Comparison of ENCODE assay signal across 10 mouse cellular contexts in genomic region chr2:160413055-160413454, GRCm38 (mm10). TPM values are rescaled to one million over a fixed set of nuclear protein-coding genes. Genes with fewer than 3 reads are reported as not detected.
DNase-seq lines count a peak whose midpoint lies in the region; ATAC-seq lines count a peak whose summit lies in the region.
"Had no signal": no experiment of that assay in that cellular context is flagged by ENCODE, and none has a peak within 500 bp of the region (broad histone marks: within the 10 kb centered on the region; RNA-seq: fewer than 3 reads in every experiment).

No protein-coding gene starts in this region.

- H3K9me3 ChIP-seq in midbrain, embryonic 14.5 days (ENCODE audit: control insufficient read depth, low read length) = no peaks in the 10 kb centered on the region

- H3K36me3 ChIP-seq in midbrain, embryonic 14.5 days (ENCODE audit: control insufficient read depth, insufficient read depth, low read length) = no peaks in the 10 kb centered on the region
- H3K36me3 ChIP-seq: heart, embryonic 13.5 days; limb, embryonic 12.5 days had no signal

- H3K9ac ChIP-seq in midbrain, embryonic 14.5 days (replicated peaks; ENCODE audit: low read length) = no peak overlapping the region
- H3K9ac ChIP-seq: heart, embryonic 13.5 days; limb, embryonic 12.5 days had no signal

- H3K4me2 ChIP-seq in midbrain, embryonic 14.5 days (ENCODE audit: low read length) = no peak overlapping the region
- H3K4me2 ChIP-seq: heart, embryonic 13.5 days; limb, embryonic 12.5 days had no signal

- no peaks in the 10 kb centered on the region for H3K27me3 ChIP-seq in midbrain, embryonic 14.5 days (ENCODE audit: control insufficient read depth, insufficient read depth, low read length)
- H3K27me3 ChIP-seq: heart, embryonic 13.5 days; limb, embryonic 12.5 days had no signal

- intact Hi-C loops in left cerebral cortex, postnatal 4 days (cut with DNase I) = loop anchor here (10.0 kb wide), 1 partner anchor 162 kb away; no protein-coding TSS in a partner anchor
- intact Hi-C loops in left cerebral cortex, postnatal 25 days (cut with DNase I) = no loop called here

- H3K4me3 ChIP-seq in midbrain, embryonic 14.5 days (replicated peaks; ENCODE audit: low read depth, low read length) = no peak overlapping the region
- H3K4me3 ChIP-seq: heart, embryonic 13.5 days; limb, embryonic 12.5 days had no signal

- ATAC-seq in midbrain, embryonic 14.5 days (ENCODE audit: low FRiP score, low TSS enrichment) = no peak

- WGBS in midbrain, embryonic 14.5 days = 58% methylated on average over 12 of the region's 12 CpGs

- no peak overlapping the region for H3K27ac ChIP-seq in midbrain, embryonic 14.5 days (replicated peaks; ENCODE audit: low read depth, low read length)
- H3K27ac ChIP-seq: heart, embryonic 13.5 days; limb, embryonic 12.5 days had no signal

- peak; percentile 63 for DNase-seq in embryo, embryonic 10 days (ENCODE audit: low spot score)
- no peak for DNase-seq in embryo, embryonic 9.5 days (ENCODE audit: extremely low spot score)
- DNase-seq in left cerebral cortex, postnatal 4 days = peak; percentile 49
- no peak for DNase-seq in left cerebral cortex, postnatal 25 days (ENCODE audit: low spot score in 2 of 2)
- DNase-seq in embryo, embryonic 10.5 days (ENCODE audit: low spot score) = peak; percentile 52
- DNase-seq in midbrain, embryonic 14.5 days = peak; percentile 47
- DNase-seq in urinary bladder, postnatal 25 days (ENCODE audit: low spot score) = no peak
- no peak for DNase-seq in layer of hippocampus, postnatal 25 days (ENCODE audit: extremely low spot score in 1 of 2, low spot score in 1 of 2)

- H3K4me1 ChIP-seq in midbrain, embryonic 14.5 days (ENCODE audit: control insufficient read depth, insufficient read depth, low read length) = no peaks in the 10 kb centered on the region
- H3K4me1 ChIP-seq: heart, embryonic 13.5 days; limb, embryonic 12.5 days had no signal

RNA-seq across cellular contexts. Expression of gene Mafb, which starts 46.2 kb away (rescaled TPM):
- 10 to 100 TPM; 27.8 to 31.9 TPM for total RNA-seq in left cerebral cortex, postnatal 4 days (2021)
- 10 to 100 TPM; 19.1 to 19.4 TPM for total RNA-seq in left cerebral cortex, postnatal 25 days (2021)
- 4.0 and 4.9 TPM in 2 replicates for polyA plus RNA-seq in midbrain, embryonic 14.5 days (2014; fragmentation: Nextera tagmentation; extraction: Ambion mirVana)
- 10 to 100 TPM; 13.1 to 13.7 TPM for total RNA-seq in layer of hippocampus, postnatal 25 days (2021)

Comparison
In these comparisons a context has a peak if more than half of its experiments do, and no peak if none do; other contexts are left out.
1. DNase-seq: peak in embryo, embryonic 10 days (single experiment), left cerebral cortex, postnatal 4 days (single experiment), embryo, embryonic 10.5 days (single experiment) and midbrain, embryonic 14.5 days (single experiment); none in embryo, embryonic 9.5 days (single experiment), left cerebral cortex, postnatal 25 days (0 of 2), urinary bladder, postnatal 25 days (single experiment) and layer of hippocampus, postnatal 25 days (0 of 2).